Mouse (Mus musculus): ENCODE data around the gene Hs3st3b1. TPM values are rescaled to one million over a fixed set of nuclear protein-coding genes. Genes with fewer than 3 reads are reported as not detected.
A peak's percentile ranks its signal among the peaks of the same experiment; 100 is the strongest.

Hs3st3b1 gene
- total RNA-seq (2021), result 1 to 10 TPM in 1 of 2 experiments, under 1 TPM in 1; 0.92 to 1.1 TPM

DNA sequence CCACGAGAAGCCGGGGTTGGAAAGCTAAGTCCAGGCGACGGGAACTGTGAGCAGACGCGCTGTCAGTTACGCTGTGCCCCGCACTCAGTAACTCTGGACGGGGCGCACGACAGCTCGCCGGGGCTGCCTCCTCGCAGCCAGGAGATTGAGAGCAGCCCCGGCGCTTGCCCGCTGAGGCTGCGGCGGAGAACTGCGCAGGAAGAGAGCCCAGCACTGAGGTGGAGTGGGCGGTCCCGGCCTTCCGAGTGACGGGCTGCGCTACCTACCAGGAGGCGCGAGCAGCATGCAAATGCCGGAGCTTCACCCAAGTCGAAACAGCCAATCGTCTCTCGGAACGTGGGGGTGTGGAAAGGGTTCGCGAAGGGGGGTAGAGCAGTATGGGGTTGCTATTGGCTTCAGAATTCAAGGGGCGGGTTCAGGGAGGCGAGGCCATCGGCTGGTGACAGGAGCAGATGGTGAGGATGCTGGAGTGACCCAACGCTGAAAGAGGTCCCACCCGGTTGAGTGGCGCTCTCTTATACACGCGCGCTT, at the start of gene Hs3st3b1:
Hs3st3b1 (minus strand) TSS at position 200 of the 531 bp plus-strand sequence.
- peak; percentile 89 for DNase-seq (ENCODE audit: low spot score)
- intact Hi-C loops (cut with DNase I), result loop anchor here (2.0 to 5.0 kb wide), 3 partner anchors 160 to 975 kb away; no protein-coding TSS in a partner anchor

DNA sequence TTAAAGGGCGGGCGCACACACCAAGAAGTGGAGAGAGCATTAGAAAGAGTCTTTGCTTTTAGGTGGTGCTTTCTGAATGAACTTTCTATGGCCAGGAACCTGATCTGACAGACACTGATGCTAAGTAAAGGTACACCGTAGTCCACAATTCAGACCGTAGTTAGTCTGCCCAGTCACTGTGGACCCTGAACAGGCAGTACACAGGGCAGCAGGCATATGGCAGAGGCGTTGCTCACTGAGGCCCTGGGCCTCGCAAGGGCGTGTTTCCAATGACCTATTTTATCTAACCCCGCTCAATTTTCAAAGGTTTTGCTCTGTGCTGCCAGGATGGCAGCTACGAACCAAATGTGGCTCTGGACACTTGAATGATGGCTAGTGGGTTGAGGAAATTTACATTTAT, 49.4 kb upstream of the Hs3st3b1 start:
- DNase-seq (ENCODE audit: low spot score), result no peak
- intact Hi-C loops (cut with DNase I), result no loop called here

DNA sequence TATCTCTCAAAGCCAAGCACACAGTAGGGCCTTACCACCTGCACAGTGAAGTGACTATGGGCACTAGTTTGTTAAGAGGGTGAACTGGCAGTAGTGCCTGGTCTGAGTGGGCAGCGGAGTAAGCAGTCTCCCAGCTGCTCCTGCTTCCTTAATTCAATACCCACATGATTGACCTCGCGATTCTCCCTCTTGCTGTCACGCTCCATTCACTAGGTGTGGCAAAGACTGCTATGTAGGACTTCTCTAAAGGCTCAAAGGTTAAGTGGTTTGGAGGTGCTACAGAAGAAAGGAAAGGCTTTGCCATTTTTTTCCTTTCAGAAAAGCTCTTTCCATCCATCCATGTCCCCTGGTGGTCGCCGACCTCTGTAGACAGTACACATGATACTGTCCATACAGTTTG, 48.7 kb upstream of the Hs3st3b1 start:
- intact Hi-C loops (cut with DNase I), result no loop called here
- no peak for DNase-seq (ENCODE audit: low spot score)

DNA sequence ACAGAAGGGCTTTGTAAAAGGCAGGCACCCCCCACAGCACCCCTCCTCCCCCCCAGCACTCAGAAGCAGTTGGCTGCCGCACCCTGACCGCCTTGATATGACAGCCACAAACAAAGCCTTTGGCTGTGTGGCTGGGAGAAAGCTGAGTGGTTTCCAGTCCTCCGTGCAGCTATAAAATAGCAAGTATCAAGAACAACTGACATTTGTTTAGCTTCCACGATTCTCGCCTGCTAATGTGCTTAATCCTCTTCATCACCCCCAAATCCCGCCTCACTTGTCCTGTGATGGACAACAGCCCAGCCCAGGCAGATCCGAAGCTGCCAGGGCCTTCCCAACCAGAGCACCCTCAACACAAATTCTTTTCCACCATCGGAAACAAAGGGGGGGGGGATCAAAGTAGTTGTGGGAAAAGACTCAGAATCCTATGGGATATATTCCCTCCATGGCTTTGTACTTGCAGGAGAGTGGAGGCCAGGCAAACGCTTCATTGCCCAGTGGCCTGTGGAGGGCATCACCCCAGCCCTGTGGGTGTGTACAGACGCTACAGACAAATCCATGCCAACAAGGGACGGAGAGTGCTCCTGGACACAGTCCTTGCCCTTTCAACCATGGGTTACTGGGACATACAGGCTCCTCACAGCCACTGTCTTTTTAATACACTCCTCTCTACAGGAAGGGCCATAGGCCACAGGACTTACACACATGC, 47.3 kb upstream of the Hs3st3b1 start:
- intact Hi-C loops (cut with DNase I), result no loop called here
- DNase-seq (ENCODE audit: low spot score), result no peak

DNA sequence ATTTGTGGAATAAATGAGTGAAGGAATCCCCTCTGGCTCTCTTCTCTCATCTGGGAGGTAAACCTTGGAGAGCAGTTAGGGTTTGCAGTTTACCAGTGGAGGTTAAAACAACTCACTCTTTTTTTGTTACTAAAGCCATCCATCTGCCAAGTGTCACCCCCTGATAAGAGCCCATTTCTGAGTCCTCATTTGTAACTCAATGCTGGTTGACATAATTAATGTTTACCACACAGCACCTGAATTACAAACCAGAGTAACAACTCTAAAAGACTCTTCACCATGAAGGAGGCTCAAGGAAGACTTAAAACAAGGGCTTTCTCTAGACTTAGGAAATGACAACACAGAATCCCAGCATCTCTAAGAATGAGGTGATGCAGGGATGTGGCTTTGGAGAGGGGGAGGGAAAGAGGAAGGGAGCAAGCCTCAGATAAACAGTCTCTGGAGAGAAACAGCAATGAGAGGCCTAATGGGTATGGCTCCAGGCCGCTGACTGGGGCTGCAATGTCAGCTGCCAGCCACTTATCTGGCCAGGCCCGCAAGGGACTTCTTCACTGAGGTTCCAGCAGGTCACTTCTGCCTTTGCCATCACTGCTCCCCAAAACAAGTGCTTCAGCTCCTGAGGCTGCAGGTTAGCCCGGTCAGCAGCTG, 46.4 kb upstream of the Hs3st3b1 start:
- DNase-seq (ENCODE audit: low spot score), result no peak
- intact Hi-C loops (cut with DNase I), result no loop called here

DNA sequence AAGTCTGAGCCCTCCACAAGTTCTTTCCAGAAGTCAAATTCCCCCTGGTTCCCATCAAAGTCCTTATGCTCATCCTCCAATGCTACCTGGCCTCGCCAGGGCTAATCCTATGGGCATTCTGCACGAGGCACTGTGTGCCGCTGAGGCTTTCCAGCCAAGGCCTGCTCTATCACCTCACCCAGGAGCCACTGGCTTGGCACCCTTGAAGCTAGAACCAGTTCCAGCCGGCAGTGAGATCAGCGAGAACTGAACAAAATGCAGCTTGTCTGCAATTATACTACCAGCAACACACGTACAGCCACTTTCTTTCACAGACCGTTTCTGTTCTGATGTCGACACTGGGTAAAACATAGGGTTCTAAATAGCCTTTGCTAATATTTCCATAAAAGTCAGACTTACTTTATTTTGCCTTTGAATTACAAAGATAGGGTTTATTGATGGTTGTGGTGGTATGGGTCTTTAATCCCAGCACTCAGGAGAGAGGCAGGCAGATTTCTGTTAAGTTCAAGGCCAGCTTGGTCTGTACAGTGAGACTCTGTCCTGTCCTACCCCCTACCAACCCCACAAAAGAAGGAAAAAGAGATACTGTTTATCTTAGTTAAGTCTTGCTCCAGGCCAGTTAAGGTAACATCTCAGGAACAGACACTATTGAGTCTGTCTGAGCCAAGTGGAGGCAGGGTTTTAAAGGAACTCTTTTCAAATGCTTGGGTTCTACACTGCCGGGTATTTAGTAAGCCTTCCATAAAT, 45.7 kb upstream of the Hs3st3b1 start:
- no peak for DNase-seq (ENCODE audit: low spot score)
- intact Hi-C loops (cut with DNase I), result no loop called here

DNA sequence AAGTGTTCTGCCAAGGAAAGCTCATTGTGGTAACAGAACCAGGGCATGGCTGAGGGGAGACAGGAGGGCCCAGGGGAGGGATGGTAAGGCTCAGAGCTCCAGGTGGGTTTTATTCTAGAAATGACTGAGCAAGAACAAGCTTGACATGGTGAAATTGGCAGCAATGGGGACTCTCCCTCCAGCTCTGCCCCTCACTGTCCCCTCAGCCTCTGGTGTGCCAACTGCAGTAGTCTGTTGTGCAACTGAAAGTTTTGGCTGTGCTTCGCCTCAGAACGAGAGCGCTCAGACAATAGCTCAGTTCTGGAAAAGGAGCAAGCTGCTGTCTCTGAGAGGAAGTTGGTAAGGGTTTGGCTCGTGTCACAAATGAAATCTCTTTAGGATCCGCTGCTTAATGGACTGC, 43.3 kb upstream of the Hs3st3b1 start:
- intact Hi-C loops (cut with DNase I), result no loop called here
- no peak for DNase-seq (ENCODE audit: low spot score)

DNA sequence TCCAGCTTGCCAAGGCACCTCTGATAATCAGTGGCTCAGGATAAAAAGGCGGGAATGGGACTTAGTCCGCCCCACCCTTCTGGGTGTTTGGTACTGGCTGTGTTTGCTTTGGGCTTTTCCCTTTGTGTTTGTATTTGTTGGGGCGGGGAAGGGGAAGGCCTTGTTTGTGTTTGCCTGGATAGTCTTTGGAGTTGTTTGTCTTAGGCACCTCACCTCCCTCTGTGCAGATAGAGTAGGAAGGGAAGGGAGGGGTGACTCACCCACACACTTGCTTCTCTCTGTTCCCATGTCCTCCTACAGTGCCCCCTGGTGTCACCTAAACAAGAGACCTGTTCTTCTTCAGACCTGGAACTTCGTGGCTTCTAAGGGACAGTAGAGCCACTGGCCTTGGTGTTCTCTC, 35.1 kb upstream of the Hs3st3b1 start:
- intact Hi-C loops (cut with DNase I), result no loop called here
- DNase-seq (ENCODE audit: low spot score), result no peak

DNA sequence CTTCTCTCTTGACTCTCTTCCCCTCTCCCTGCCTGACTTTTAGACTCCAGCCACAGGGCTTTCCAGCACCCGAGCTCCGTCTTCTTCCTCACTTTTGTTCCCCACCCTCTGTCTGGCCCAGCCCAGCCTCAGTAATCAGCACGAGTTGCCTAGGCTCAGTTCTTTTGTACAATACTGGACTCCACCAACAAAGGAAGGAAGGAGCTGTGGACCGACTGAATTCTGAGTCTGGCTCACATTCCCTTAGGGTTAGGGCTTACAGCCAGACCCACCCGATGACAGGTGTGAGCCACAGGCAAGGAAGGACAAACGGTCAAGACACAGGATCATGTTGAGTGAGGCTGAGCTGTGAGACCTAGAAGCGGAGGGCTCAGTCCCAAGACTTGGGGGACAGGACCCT, 34.7 kb upstream of the Hs3st3b1 start:
- intact Hi-C loops (cut with DNase I), result no loop called here
- DNase-seq (ENCODE audit: low spot score), result no peak

DNA sequence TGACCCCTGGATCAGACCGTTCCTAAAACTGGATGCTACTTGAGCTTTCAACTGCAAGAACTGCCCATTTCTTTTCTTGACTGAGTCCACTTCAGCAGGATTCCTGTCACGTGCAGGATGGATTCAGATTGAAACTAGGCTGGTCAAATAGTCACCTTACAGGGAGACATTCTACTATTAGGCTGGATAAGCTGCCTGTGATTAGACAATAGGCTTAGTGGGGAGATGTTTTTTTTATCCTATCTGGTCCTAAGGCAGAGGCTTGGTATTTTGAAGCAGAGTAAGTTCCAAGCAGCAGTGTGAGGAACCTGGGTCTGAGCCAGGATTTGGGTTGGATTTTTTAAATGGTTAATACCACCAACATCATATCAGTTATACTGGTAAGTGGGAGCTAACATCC, 31.8 kb upstream of the Hs3st3b1 start:
- intact Hi-C loops (cut with DNase I), result no loop called here
- no peak for DNase-seq (ENCODE audit: low spot score)

DNA sequence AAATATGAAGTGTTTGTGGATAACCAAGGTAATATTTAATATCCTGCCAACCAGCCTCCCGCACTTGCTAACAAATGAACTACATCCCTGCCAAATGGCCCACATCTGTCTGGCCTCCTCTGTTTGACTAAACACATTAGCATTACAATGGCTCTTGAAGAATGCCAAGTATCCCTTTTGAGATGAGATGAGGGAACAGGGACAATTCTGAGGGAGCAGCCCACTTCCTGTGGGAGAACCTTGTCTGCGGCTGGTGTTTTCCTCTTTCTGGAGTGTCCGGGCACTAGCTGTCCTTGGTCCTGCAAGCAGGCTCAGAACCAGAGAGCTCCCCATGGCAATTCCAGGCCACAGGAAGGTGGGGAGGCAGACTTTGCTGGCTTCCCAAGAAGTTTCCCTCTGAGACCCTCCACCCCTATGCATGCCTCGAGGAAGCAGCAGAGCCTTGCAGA, 30.7 kb upstream of the Hs3st3b1 start:
- intact Hi-C loops (cut with DNase I), result no loop called here
- DNase-seq (ENCODE audit: low spot score), result no peak

DNA sequence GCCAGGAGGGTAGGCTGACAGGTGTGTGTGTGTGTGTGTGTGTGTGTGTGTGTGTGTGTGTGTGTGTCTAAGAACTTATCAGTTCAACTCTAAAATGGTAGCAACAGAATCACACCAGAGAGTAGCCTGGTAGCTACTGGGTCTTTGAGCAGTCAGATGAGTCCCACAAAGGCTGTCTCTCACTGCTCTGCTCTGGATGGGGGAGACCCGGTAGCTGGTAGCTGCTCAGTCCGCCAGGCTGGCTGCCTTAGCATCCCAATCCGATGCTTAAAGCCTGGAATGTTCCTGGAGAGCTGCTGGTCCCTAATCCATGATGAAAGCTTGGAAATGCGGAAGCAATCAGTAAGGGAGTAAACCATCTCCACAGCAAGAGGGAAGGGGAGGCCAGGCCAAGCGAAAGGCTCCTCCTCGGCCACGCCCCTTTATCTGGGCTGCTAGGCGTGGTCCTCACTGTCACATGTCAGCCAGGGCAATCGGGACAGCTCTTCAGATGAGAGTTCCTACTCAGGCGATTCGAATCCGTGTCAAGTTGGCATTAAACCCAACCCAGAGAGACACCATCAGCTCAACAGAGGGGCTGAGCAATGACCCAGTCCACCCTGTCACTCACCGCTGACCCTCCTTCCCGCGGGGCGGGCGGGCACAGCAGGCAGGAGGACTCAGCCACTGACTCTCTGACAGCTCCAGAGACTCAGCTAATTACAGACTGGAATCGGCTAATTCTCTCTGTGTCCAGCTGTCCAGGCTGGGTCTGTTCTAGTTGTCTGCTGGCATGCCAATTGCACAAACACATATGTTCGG, 29.9 kb upstream of the Hs3st3b1 start:
- peak; percentile 38 for DNase-seq (ENCODE audit: low spot score)
- intact Hi-C loops (cut with DNase I), result no loop called here

DNA sequence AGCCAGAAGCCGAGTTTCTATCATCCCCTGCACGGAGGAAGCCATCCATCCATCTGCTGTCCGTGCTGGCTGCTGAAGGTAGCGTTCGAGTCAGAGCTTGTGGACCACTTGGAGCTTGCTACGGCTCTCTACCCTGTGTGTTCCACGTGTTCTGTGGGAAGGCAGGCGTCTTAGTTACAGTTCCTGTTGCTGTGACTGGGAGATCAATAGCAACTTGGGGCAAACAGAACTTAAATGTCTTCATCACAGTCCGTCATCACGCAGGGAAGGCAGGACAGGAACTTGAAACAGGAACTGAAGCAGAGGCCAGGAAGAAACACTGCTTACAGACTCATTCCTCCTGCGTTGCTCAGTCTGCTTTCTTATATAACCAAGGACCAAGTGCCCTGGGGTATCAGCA, 26.3 kb upstream of the Hs3st3b1 start:
- DNase-seq (ENCODE audit: low spot score), result no peak
- intact Hi-C loops (cut with DNase I), result no loop called here

DNA sequence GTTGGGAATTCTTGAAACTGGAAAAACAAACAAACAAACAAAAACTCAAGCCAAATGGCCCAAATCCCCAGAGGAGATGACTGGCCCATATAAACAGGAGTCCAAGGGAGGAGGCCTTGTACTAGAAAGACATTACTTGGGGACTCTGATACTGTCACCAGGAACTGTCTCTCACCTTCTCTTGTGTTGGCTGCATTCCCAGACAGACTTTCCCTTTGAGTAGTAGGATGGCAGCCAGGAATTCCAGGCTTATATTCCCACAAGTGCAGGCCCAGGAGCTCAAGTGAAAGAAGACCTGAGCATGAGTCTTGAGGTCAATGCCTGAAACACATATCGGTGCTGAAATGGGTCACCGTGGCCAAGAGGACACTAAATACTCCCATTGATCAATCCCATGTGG, 24.9 kb upstream of the Hs3st3b1 start:
- intact Hi-C loops (cut with DNase I), result no loop called here
- no peak for DNase-seq (ENCODE audit: low spot score)

DNA sequence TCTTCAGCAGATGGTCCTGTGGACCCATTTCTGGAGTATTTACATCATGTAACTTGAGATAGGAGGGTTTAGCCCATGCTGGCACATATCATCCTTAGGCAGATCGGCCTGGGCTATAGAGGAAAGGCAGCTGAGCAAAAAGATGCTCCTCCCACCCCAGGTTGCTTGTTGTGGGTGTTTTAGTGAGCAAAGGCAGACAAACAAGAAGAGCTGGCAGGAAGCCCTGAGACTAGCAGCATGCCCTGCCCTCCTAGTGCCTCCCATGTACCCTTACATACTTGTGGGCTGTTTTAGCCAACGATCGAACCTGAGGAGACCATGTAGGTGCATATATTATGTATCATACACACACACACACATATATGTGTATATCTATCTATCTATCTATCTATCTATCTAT, 21.9 kb upstream of the Hs3st3b1 start:
- intact Hi-C loops (cut with DNase I), result no loop called here

DNA sequence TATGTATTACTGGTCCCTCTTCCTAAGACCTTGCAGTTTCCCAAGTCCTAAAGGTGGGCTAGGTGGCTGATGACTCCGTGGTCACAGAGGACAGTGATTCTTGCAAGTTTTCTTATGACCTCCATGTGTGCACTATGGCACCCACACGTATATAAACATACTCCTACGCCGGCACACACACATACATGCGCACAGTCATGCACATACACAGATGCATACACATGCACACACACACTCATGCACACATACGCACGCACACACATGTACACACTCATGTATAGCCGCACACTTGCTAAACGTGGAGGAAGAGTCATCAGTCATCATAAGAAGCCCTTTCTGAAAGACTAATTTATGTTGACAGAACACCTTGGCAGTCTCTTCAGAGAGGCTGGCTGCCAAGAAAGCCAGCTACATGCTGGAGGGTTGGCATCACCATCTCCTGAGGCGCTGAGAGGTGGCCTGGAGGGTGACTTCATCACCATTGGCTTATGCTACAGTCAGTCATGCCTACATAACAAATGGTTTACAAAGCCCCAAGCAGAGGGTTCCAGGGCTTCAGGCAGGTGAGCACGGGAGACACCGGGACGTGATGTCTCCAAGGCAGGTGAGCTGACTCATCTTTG, 21.3 kb upstream of the Hs3st3b1 start:
- DNase-seq (ENCODE audit: low spot score), result no peak
- intact Hi-C loops (cut with DNase I), result no loop called here

More for the DNA sequence above, 21.9 kb upstream of the Hs3st3b1 start:
- no peak for DNase-seq (ENCODE audit: low spot score)

DNA sequence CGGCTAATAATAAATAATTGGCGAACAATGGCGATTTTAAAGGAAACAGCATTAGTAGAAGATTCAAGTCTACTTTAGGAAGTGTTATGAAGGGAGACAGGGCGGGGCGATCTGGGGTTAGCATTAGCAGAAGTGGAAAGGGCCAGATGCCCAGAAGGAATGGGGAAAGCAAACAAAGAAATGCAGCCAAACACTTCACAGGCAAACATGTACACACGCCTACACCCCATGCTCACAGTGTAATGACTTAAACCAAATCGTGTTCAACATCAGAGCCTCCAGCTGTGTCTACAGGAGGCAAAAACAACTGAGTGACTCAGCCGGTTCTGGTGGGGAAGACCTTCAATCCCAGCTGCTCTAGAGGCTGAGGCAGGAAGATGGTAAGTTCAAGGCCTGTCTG, 20.1 kb upstream of the Hs3st3b1 start:
- intact Hi-C loops (cut with DNase I), result no loop called here

DNA sequence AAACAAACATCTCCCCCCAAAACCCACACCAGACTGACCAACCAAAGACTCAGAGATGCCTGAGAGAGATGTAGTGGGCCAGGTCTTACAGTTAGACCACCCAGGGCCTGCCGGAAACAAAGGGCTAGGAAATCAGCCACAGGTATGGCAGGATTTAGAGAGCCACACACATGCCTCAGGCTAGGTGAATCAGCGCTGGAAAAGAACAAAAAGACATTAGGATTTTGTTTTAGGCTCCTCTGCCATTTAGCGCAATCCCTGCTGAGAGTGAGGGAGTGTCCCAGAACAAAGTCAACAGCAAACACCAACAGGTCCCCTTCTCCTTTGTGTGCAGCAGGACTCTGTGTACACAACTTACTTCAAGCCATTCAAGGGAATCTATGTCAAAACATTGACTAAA, 14.6 kb upstream of the Hs3st3b1 start:
- intact Hi-C loops (cut with DNase I), result no loop called here
- no peak for DNase-seq (ENCODE audit: low spot score)

More for the DNA sequence above, 20.1 kb upstream of the Hs3st3b1 start:
- no peak for DNase-seq (ENCODE audit: low spot score)

DNA sequence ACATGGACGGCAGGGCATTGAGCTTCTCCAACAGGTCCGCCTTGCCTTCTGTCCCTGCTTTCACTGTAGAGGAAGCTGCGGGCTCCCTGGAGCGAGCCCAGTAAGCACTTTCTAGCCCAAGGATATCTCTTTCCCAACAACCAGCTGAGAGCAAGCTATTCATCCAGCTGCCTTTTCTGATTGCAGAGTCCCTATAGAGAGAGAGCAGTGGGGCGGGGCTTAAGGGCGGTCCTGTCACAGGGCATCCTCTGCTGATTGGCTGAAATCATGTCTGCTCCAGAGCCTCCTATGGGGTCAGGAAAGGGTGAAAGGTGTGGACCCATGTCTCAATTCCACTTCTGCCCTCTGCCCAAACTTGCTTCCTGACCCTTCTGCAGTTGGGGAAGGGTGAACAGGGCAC, 4.8 kb upstream of the Hs3st3b1 start:
- intact Hi-C loops (cut with DNase I), result loop anchor here (5.0 kb wide), 2 partner anchors 295 to 1040 kb away; no protein-coding TSS in a partner anchor
- no peak for DNase-seq (ENCODE audit: low spot score)

All from heart, postnatal 25 days (tissue).